In the genomic region with DNA sequence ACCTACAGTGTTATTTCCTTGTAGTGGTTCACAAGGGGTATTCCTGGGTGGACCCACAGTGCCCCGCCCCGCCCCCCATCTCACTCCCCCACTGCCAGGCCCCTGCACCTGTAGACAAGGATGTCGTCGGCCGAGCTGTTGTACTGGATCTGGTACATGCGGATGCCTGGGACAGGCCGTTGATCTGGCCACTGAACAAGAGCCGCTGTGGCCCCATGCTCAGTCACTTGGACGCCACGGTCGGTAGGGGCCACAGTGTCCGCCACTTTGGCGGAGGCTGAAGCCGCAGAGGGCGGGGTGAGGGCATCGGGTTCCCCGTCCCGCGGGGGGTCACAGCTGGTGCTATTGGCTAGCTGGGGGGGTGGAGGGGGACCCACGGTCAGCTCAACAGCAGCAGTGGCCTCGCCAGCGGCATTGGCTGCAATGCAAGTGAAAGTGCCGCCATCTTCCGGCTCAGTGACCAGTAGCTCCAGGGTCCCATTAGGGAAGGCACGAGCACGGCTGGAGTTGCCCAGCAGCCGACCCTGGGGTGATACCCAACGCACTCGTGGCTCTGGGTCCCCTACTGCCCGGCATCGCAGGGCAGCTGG, we compare ENCODE assay signal across 12 mouse cellular contexts. TPM values are rescaled to one million over a fixed set of nuclear protein-coding genes. Genes with fewer than 3 reads are reported as not detected.
DNase-seq lines count a peak whose midpoint lies in the region; ATAC-seq lines count a peak whose summit lies in the region.
"Had no signal": no experiment of that assay in that cellular context is flagged by ENCODE, and none has a peak within 500 bp of the region (broad histone marks: within the 10 kb centered on the region; RNA-seq: fewer than 3 reads in every experiment).

No protein-coding gene starts in this region.

- peak overlapping the region; percentile 6; the same call in 1 of the 2 replicates for H3K4me3 ChIP-seq in hindbrain, embryonic 15.5 days
- H3K4me3 ChIP-seq in neural tube, embryonic 13.5 days, result peak overlapping the region; percentile 21
- H3K4me3 ChIP-seq: limb, embryonic 15.5 days had no signal

- H3K27ac ChIP-seq in hindbrain, embryonic 15.5 days (replicated peaks), result no peak overlapping the region
- no peak overlapping the region for H3K27ac ChIP-seq in neural tube, embryonic 13.5 days (replicated peaks)
- H3K27ac ChIP-seq: limb, embryonic 15.5 days had no signal

- DNase-seq in cerebellum, adult 18-20 months, result peak; percentile 14 to 19
- no peak for DNase-seq in cerebellum, adult 9-11 months
- DNase-seq in kidney, postnatal 14 days, result peak; percentile 57
- no peak for DNase-seq in urinary bladder, postnatal 25 days (ENCODE audit: low spot score)
- DNase-seq in heart, adult 8-10 months (ENCODE audit: low spot score), result no peak
- DNase-seq: cerebellum, postnatal 25 days; right cerebral cortex, postnatal 14 days; thymus, postnatal 36 days had no signal

- 65% methylated on average over 31 of the region's 31 CpGs for WGBS in hindbrain, embryonic 15.5 days
- 55% methylated on average over 31 of the region's 31 CpGs for whole genome bisulfite sequencing in neural tube, embryonic 13.5 days

- peaks cover 14% of the 10 kb centered on the region for H3K36me3 ChIP-seq in hindbrain, embryonic 15.5 days
- H3K36me3 ChIP-seq in neural tube, embryonic 13.5 days, result peaks cover 53% of the 10 kb centered on the region

- H3K9me3 ChIP-seq in hindbrain, embryonic 15.5 days, result no peaks in the 10 kb centered on the region
- H3K9me3 ChIP-seq in neural tube, embryonic 13.5 days, result no peaks in the 10 kb centered on the region
- H3K9me3 ChIP-seq: limb, embryonic 15.5 days had no signal

- no peaks in the 10 kb centered on the region for H3K27me3 ChIP-seq in hindbrain, embryonic 15.5 days
- H3K27me3 ChIP-seq in neural tube, embryonic 13.5 days, result peaks cover 3% of the 10 kb centered on the region; the same call in 1 of the 2 replicates

- 0 out of 2 replicates have a peak overlapping the region, but pooled peaks have one; percentile 8 for H3K9ac ChIP-seq in hindbrain, embryonic 15.5 days
- peak overlapping the region; percentile 60 for H3K9ac ChIP-seq in neural tube, embryonic 13.5 days
- H3K9ac ChIP-seq: limb, embryonic 15.5 days had no signal

- no peak for ATAC-seq in hindbrain, embryonic 15.5 days (ENCODE audit: low FRiP score, low read depth)
- no peak for ATAC-seq in neural tube, embryonic 13.5 days (ENCODE audit: low read depth)
- ATAC-seq in CD4-positive, CD25-positive, alpha-beta regulatory T cell, adult 4 months, result no peak

- peaks cover 68% of the 10 kb centered on the region for H3K4me1 ChIP-seq in hindbrain, embryonic 15.5 days (replicated peaks)
- H3K4me1 ChIP-seq in neural tube, embryonic 13.5 days (replicated peaks), result peaks cover 71% of the 10 kb centered on the region

- H3K4me2 ChIP-seq in hindbrain, embryonic 15.5 days, result peak overlapping the region; percentile 42
- peak overlapping the region; percentile 83 for H3K4me2 ChIP-seq in neural tube, embryonic 13.5 days
- H3K4me2 ChIP-seq: limb, embryonic 15.5 days had no signal

RNA-seq across cellular contexts. Expression of gene Lrfn3, which starts 3.2 kb away (rescaled TPM):
- polyA plus RNA-seq in hindbrain, embryonic 15.5 days (2015; fragmentation: Nextera tagmentation; extraction: Ambion mirVana), result 14.3 and 15.7 TPM in 2 replicates
- polyA plus RNA-seq in neural tube, embryonic 13.5 days (2015; fragmentation: Nextera tagmentation; extraction: Ambion mirVana), result 10.8 and 12.7 TPM in 2 replicates
- polyA plus RNA-seq in CD4-positive, CD25-positive, alpha-beta regulatory T cell, adult 4 months (2017; shearing (Covaris generic)), result not detected
- total RNA-seq in heart, adult 8-10 months (2022), result 1 to 10 TPM; 1.3 to 2.4 (median 1.6) TPM

RNA-seq across cellular contexts. Expression of gene Sdhaf1, which starts 35.7 kb away (rescaled TPM):
- 16.2 and 17.3 TPM in 2 replicates for polyA plus RNA-seq in hindbrain, embryonic 15.5 days (2015; fragmentation: Nextera tagmentation; extraction: Ambion mirVana)
- 18.0 and 22.9 TPM in 2 replicates for polyA plus RNA-seq in neural tube, embryonic 13.5 days (2015; fragmentation: Nextera tagmentation; extraction: Ambion mirVana)
- polyA plus RNA-seq in CD4-positive, CD25-positive, alpha-beta regulatory T cell, adult 4 months (2017; shearing (Covaris generic)), result 1 to 10 TPM; 2.4 to 5.1 TPM
- total RNA-seq in heart, adult 8-10 months (2022), result 10 to 100 TPM; 14.0 to 16.2 (median 15.1) TPM

RNA-seq across cellular contexts. Expression of gene E130208F15Rik, which starts 37.8 kb away (rescaled TPM):
- 0.98 TPM in 1 of 2 replicates, not detected in the other for polyA plus RNA-seq in hindbrain, embryonic 15.5 days (2015; fragmentation: Nextera tagmentation; extraction: Ambion mirVana)
- polyA plus RNA-seq in neural tube, embryonic 13.5 days (2015; fragmentation: Nextera tagmentation; extraction: Ambion mirVana), result 5.7 TPM in 1 of 2 replicates, not detected in the other
- polyA plus RNA-seq in CD4-positive, CD25-positive, alpha-beta regulatory T cell, adult 4 months (2017; shearing (Covaris generic)), result not detected
- 1 to 10 TPM in 1 of 4 experiments, under 1 TPM in 3; 0.62 to 1.2 (median 0.79) TPM for total RNA-seq in heart, adult 8-10 months (2022)
- polyA plus RNA-seq: limb, embryonic 15.5 days had no signal

RNA-seq across cellular contexts. Expression of gene Syne4, which starts 44.8 kb away (rescaled TPM):
- 17.1 and 19.1 TPM in 2 replicates for polyA plus RNA-seq in hindbrain, embryonic 15.5 days (2015; fragmentation: Nextera tagmentation; extraction: Ambion mirVana)
- 19.0 and 27.3 TPM in 2 replicates for polyA plus RNA-seq in neural tube, embryonic 13.5 days (2015; fragmentation: Nextera tagmentation; extraction: Ambion mirVana)
- 10 to 100 TPM in 1 of 2 experiments, 1 to 10 TPM in 1; 9.2 to 16.8 TPM for polyA plus RNA-seq in CD4-positive, CD25-positive, alpha-beta regulatory T cell, adult 4 months (2017; shearing (Covaris generic))
- total RNA-seq in heart, adult 8-10 months (2022), result 1 to 10 TPM in 1 of 4 experiments, under 1 TPM in 3; 0.46 to 1.9 (median 0.76) TPM

RNA-seq across cellular contexts. Expression of gene Alkbh6, which starts 50.9 kb away (rescaled TPM):
- polyA plus RNA-seq in hindbrain, embryonic 15.5 days (2015; fragmentation: Nextera tagmentation; extraction: Ambion mirVana), result 121 and 135 TPM in 2 replicates
- 120 and 123 TPM in 2 replicates for polyA plus RNA-seq in neural tube, embryonic 13.5 days (2015; fragmentation: Nextera tagmentation; extraction: Ambion mirVana)
- 100 to 1,000 TPM; 179 to 205 TPM for polyA plus RNA-seq in CD4-positive, CD25-positive, alpha-beta regulatory T cell, adult 4 months (2017; shearing (Covaris generic))
- total RNA-seq in heart, adult 8-10 months (2022), result 10 to 100 TPM; 28.6 to 34.0 (median 32.5) TPM

Comparison
In these comparisons a context has a peak if more than half of its experiments do, and no peak if none do; other contexts are left out.
1. DNase-seq: peak in cerebellum, adult 18-20 months (2 of 2) and kidney, postnatal 14 days (single experiment); none in cerebellum, adult 9-11 months (single experiment), urinary bladder, postnatal 25 days (single experiment) and heart, adult 8-10 months (single experiment).
2. RNA of gene Lrfn3, which starts 3.2 kb away (polyA plus RNA-seq): 14.3 to 15.7 TPM in hindbrain, embryonic 15.5 days and 10.8 to 12.7 TPM in neural tube, embryonic 13.5 days; not detected in CD4-positive, CD25-positive, alpha-beta regulatory T cell, adult 4 months; every median in the first group is over 10 times any median in the second.